Mouse (Mus musculus) G1E-ER4 (cell line): ENCODE data around the gene Zfp36l2. TPM values are rescaled to one million over a fixed set of nuclear protein-coding genes. Genes with fewer than 3 reads are reported as not detected.

ENCODE experiments used
- GATA1 ChIP-seq: IDR thresholded peaks from one replicate; pipeline ENCODE4 v1.8.0; 2012; ENCODE audit warnings: low read length, inconsistent platforms
- polyA plus RNA-seq: library from polyadenylated mRNA; stranded (reverse); fragments of >175 nt; gene quantifications from 2 replicates; pipeline ENCODE4 v1.2.3, GENCODE M21; 2012

Zfp36l2 gene
- polyA plus RNA-seq, 1 experiment = 835 TPM

GRCm38 (mm10) chr17:84182311-84183271, 5.2 kb downstream of the Zfp36l2 start:
- TF ChIP-seq GATA1 = no peak

DNA sequence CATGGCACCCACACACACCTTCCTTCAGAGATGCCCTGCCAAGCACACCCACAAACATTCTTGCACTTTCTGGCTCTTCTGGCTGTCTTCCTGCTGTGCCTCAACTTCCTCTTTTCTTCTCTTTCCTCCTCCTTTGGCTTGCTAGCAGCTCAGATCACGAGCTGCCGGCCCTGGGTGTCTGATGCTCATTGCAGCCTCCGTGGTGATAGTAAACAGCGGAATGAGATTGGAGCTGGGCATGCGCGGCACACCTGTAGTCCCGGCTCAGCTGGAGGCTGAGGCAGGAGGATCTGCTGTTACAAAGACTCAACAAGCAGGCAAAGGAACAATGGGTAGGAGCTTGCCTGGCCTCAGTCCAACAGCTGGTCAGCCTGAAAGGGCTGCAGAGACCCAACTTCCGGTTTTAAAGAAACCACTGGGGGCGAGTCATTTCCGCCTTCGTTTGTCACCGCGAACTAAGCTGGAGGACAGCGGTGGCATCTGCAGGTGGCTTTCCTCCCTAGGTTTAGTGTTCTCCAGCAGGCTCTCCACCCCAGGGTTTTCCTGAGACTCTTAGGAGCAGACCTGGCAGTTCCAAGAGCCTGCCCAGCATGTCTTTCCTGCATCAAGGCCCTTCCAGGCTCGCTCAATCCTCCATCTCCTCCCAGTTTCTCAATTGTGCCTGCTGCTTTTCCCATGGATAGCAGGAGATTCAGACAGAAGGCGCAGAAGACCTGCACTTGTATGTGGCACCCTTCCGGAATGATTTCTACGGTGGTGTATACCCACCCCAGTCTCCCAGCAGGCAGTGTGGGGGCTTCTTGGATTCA, 6.0 kb downstream of the Zfp36l2 start:
- no peak for TF ChIP-seq GATA1

- TF ChIP-seq GATA1 = no peak
Observed at GRCm38 (mm10) chr17:84180715-84181501, 6.8 kb downstream of the Zfp36l2 start.

DNA sequence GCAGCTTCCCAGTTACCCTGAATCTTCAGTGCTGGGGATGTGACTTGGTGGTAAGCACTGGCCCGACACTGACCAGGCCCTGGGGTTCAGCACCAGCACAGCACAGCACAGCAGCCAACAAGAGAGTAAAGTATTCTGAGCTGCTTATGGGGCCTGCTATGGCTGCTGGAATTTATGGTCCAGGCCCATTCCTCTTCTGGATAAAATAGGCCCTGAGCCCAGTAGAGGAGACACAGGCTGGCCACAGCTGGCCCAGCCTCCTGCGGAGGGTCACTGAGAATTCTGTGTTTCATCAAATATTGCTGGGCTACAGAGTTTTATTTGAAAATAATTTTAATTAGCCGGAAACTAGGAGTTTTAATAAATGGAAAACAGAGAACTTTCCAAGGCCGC, 7.8 kb downstream of the Zfp36l2 start:
- TF ChIP-seq GATA1 = no peak

GRCm38 (mm10) chr17:84179026-84179972, 8.4 kb downstream of the Zfp36l2 start:
- TF ChIP-seq GATA1 = no peak

DNA sequence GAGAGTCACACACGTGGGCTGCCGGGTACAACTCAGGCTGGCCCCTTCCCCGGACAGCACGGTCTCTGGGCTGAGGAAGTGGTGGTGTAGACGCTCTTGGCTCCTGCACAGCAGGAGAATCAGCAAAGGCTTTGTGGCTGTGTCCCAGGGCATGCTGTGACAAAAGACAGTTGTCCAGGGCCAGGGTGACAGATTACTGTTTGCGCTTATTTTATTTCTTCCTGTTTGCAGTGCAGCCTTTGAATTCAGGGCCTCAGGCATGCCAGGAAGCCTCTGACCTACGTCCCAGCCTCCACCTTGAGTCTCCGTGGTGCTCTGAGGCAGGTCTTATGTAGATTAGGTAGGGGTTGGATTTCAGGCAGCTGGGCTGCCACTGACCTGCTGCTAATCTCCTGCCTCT, 10.3 kb downstream of the Zfp36l2 start:
- no peak for TF ChIP-seq GATA1

DNA sequence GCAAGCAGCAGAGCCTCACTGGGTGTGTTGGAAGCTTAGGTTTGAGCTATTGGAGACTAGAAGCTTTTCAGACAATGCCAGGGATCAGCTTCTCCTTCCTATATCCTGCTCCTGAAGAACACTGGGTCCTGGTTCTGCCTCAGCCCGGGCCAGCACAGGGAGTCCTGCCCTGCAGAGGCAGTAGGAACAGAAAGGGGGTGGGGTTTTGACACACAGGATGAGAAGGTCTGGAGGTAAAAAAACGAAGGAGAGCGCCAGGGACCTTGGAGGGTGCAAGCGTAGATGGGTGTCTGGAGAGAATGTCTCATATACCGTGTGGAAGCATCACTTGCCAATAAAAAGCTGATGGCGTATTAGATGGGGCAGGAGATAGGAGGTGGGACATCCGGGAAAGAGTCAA, 11.3 kb downstream of the Zfp36l2 start:
- no peak for TF ChIP-seq GATA1

DNA sequence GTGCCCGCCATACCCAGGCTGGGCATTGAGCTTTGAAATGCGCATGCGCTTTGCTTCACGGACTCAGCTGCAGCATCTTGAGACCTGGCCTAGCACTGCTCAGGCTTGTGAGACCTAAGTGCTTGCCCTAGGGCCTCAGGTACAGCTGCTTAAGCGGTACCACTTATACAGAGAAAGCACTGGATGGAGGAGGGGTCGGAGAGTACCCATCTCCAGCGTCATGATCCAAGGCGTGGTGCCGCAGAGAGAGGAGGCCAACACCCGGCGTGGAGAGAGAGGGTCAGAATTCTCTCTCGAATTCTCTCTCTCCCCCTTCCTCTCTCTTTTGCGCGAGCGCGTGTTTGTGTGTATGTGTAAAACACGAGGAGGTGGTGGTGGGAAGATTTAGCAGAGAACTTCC, 12.6 kb downstream of the Zfp36l2 start:
- TF ChIP-seq GATA1 = no peak

- TF ChIP-seq GATA1 = no peak
Observed at GRCm38 (mm10) chr17:84167377-84167776, 20.4 kb downstream of the Zfp36l2 start.

DNA sequence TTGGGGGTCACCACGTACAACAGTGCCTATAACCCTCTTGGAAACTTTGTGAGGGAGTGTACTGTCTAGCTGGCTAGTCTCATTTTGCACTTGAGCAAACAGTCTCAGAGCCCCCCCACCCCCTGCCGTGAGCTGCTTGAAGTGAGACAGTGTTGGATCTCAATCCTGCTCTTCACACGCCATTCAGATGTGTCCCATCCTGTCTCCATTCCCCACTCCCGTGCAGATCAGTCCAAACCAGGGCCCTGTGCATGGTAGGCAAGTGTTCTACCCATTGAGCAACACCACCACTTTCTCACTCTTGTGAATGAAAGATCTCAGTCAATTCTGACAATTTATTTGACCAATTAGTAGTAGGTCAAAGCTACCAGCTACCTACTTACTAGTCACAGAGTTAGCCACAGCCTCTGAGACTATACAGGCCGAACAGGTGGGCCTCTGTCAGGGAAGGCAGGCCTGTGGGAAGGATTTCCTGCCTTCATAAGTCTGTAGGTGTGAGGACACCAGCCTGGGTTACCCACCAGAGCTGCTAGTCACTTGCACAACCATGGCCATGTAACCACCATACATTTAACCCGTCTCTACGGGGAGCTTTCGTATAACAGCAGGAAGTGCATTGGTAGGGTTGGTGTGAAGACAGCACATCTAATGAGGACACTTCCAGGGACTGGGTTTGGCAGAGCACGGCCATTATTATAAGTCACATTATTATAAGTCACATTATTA, 21.4 kb downstream of the Zfp36l2 start:
- no peak for TF ChIP-seq GATA1

DNA sequence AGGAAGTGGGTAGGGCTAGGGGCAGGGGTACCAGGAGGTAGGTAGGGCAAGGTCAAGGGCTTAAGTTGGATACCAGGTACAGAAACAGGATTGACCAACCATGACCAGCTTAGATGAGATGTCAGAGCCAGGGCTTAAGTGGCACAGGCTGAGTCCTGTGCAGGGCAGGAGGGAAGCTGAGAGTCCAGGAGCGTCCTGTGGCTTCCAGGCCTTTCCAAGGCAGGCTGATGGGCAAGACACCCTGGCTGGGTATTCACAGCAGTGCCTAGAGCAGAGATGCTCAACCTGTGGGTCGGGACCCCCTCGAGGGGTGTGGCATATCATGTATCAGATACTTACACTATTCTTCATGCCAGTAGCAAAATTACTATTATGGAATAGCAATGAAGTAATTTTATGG, 22.0 kb downstream of the Zfp36l2 start:
- no peak for TF ChIP-seq GATA1

GRCm38 (mm10) chr17:84164146-84164545, 23.6 kb downstream of the Zfp36l2 start:
- TF ChIP-seq GATA1 = no peak

GRCm38 (mm10) chr17:84163066-84163785, 24.5 kb downstream of the Zfp36l2 start:
- TF ChIP-seq GATA1 = no peak
